Mouse (Mus musculus) megakaryocyte, embryonic 14.5 days (primary cell): Measurements from ENCODE around the gene 1700028K03Rik.

Experiments used
- FLI1 ChIP-seq: IDR thresholded peaks from 2 replicates; pipeline ENCODE4 v1.6.1; 2012; ENCODE audit warnings: low read length, inconsistent platforms, mixed read lengths
- GATA1 ChIP-seq: IDR thresholded peaks from 3 replicates; pipeline ENCODE4 v1.6.1; 2012; ENCODE audit warnings: mixed read lengths, low read length, inconsistent platforms, borderline replicate concordance

- TF ChIP-seq GATA1 (no peak), FLI1 (no peak)
Observed at GRCm38 (mm10) chr5:107548444-107548843, 13.9 kb downstream of the 1700028K03Rik start.
